Mouse (Mus musculus) intestine, embryonic 15.5 days (tissue): ENCODE measurements around the gene Doc2a. TPM values are rescaled to one million over a fixed set of nuclear protein-coding genes. Genes with fewer than 3 reads are reported as not detected.
A peak's percentile ranks its signal among the peaks of the same experiment; 100 is the strongest.

Source experiments
- ATAC-seq: fragments of 200-750 bp; cut with Nextera tagmentation; 2 replicates; pipeline ENCODE4 v1.8.0; 2017; ENCODE audit warnings: moderate TSS enrichment, moderate library complexity
- H3K27ac ChIP-seq: fragments of 300-500 bp; sonication (generic); 2 replicates; pipeline ENCODE4 v1.5.1; 2015; ENCODE audit warnings: mild to moderate bottlenecking, inconsistent platforms
- H3K27me3 ChIP-seq: fragments of 300-500 bp; sonication (generic); replicated peaks from 2 replicates; pipeline ENCODE4 v1.6.1; 2015; ENCODE audit warnings: inconsistent platforms
- H3K36me3 ChIP-seq: fragments of 300-500 bp; sonication (generic); 2 replicates; pipeline ENCODE4 v1.6.1; 2015; ENCODE audit warnings: inconsistent platforms
- H3K4me1 ChIP-seq: fragments of 300-500 bp; sonication (generic); replicated peaks from 2 replicates; pipeline ENCODE4 v1.6.1; 2015; ENCODE audit warnings: inconsistent platforms
- H3K4me2 ChIP-seq: fragments of 300-500 bp; sonication (generic); replicated peaks from 2 replicates; pipeline ENCODE4 v1.6.1; 2015; ENCODE audit warnings: mild to moderate bottlenecking, inconsistent platforms
- H3K4me3 ChIP-seq: fragments of 300-500 bp; sonication (generic); replicated peaks from 2 replicates; pipeline ENCODE4 v1.5.1; 2015; ENCODE audit warnings: inconsistent platforms
- H3K9ac ChIP-seq: fragments of 300-500 bp; sonication (generic); 2 replicates; pipeline ENCODE4 v1.6.1; 2015; ENCODE audit warnings: inconsistent platforms
- H3K9me3 ChIP-seq: fragments of 300-500 bp; sonication (generic); 2 replicates; pipeline ENCODE4 v1.6.1; 2016; ENCODE audit warnings: inconsistent platforms
- WGBS: fragments of 180-500 bp; shearing (Covaris S2); methylation state at CpG from one replicate; pipeline ENCODE4 v1.1.7; 2015; 5-methylcytosine and 5-hydroxymethylcytosine counted together
- polyA plus RNA-seq: library from polyadenylated mRNA; unstranded; fragments of >200 nt; fragmentation: Nextera tagmentation; extraction: Ambion mirVana; gene quantifications from 2 replicates; pipeline ENCODE4 v1.2.1, GENCODE M21; 2015

Doc2a gene
- polyA plus RNA-seq, 1 experiment from 2014 or later, result 0.75 TPM

DNA sequence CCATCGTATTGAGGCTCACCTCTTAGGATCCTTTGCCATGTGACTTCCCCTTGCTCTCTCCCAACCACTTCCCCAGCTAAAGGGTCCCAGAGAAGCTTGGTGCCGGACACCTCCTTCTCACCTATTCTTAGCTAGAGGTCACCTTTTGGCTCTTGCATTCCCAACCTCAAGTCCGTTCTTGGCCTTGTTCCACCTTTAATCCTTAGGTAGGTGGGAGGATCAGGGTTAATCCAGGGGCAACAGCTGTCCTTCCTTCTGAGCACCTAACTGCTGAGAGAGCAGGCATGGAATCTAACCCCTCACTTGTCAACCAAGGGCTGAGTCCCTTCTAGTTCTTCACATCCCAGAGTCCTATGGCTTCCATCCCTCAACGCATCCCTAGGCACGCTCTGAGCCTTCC lies 21.3 kb upstream of the Doc2a start:
- Histone ChIP-seq H3K4me1 (peaks cover 5% of the 10 kb centered on the region; the same call in 1 of the 2 replicates), H3K4me3 (no peak overlapping the region), H3K9me3 (no peaks in the 10 kb centered on the region), H3K27me3 (peaks cover 32% of the 10 kb centered on the region), H3K4me2 (no peak overlapping the region), H3K9ac (no peak overlapping the region), H3K27ac (no peak overlapping the region), H3K36me3 (no peaks in the 10 kb centered on the region)
- WGBS, result 68% methylated on average over 5 of the region's 5 CpGs
- no peak for ATAC-seq

DNA sequence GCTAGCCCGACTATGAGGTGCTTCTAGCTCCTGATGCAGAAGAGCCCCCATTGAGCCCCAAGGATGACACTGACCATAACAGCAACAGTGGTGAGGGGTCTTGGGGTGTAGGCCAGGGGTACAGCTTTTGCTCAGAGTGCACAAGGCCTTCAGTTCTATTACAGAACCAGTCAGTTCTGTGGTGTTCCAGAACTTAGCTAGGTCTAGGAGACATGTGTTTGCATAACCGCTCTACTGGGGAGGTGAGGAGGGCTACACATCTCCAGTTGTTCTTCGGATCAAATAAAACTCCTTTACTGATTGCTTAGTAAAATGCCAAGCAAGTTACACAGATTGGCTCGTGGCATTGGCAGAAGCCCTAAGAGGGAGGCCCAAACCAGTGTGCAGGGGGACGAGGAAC lies 15.7 kb upstream of the Doc2a start, which contains the start of gene 4930451I11Rik:
Gene 4930451I11Rik, minus strand, starts transcription at position 101 of the 400 bp plus-strand sequence.
- no peak within 1 kb of the TSS for H3K27ac ChIP-seq
- H3K4me3 ChIP-seq, result peak within 1 kb of the TSS; percentile 29
- 55% methylated on average over 5 of the region's 5 CpGs for WGBS
- H3K4me2 ChIP-seq, result peak within 1 kb of the TSS; percentile 59
- H3K36me3 ChIP-seq, result no peaks in the 10 kb centered on the region
- no peaks in the 10 kb centered on the region for H3K9me3 ChIP-seq
- ATAC-seq, result no peak; the same call in 1 of the 2 replicates
- H3K9ac ChIP-seq, result no peak within 1 kb of the TSS
- 0 out of 2 replicates have a peak, but pooled peaks cover 5% of the 10 kb centered on the region for H3K4me1 ChIP-seq
- no peaks in the 10 kb centered on the region for H3K27me3 ChIP-seq

DNA sequence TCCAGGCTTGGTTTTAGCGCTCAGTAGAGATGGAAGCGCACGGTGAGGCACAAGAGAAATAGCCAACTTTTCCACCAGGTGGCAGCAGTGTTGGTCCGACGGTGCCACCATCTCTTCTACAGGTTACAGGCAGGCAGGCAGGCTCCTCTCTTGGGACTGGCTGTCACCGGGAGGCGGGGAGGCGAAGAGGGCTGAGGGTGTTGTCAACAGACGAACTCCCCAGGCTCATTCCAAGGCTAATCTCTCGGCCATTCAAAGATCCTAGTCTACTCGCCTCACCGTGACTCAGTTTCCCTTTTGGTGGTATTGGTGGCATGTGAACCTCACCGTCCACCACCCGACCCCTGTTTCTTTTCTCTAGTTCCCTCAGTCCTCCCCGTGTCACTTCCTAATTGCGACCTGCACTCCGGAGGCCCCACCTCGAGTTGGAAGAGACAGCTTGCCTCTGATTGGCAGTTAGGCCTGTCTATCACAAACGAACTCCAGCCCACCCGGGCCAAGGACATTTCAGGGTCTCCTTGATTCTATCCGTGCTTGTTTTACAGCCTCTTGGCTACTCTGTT lies 15.1 kb upstream of the Doc2a start:
- H3K9me3 ChIP-seq, result no peaks in the 10 kb centered on the region
- H3K9ac ChIP-seq, result no peak overlapping the region
- peak; percentile 95 for ATAC-seq
- WGBS, result 1% methylated on average over 21 of the region's 21 CpGs
- H3K27ac ChIP-seq, result no peak overlapping the region
- no peaks in the 10 kb centered on the region for H3K27me3 ChIP-seq
- H3K4me2 ChIP-seq, result peak overlapping the region; percentile 59
- no peaks in the 10 kb centered on the region for H3K36me3 ChIP-seq
- H3K4me1 ChIP-seq, result 0 out of 2 replicates have a peak, but pooled peaks cover 5% of the 10 kb centered on the region
- peak overlapping the region; percentile 29 for H3K4me3 ChIP-seq

DNA sequence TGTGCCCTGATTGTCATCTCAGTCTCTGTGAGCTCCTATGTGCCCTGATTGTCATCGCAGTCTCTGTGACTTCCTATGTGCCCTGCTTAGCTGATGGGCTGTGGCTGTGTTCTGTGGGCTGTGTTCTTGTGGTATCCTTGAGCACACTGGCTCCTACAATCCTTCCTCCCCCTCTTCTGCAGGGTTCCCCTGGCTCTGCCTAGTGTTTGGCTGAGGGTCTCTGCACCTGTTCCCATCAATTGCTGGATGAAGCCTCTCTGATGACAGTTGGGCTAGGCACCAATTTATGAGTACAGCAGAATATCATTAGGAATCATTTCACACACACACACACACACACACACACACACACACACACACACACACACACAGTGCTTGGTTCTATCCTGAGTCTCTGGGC lies 13.9 kb upstream of the Doc2a start:
- Histone ChIP-seq H3K27ac (no peak overlapping the region), H3K36me3 (no peaks in the 10 kb centered on the region), H3K9ac (no peak overlapping the region), H3K27me3 (no peaks in the 10 kb centered on the region), H3K4me1 (0 out of 2 replicates have a peak, but pooled peaks cover 5% of the 10 kb centered on the region), H3K9me3 (no peaks in the 10 kb centered on the region), H3K4me3 (no peak overlapping the region), H3K4me2 (no peak overlapping the region)
- 95% methylated on average over 1 of the region's 1 CpGs for WGBS
- ATAC-seq, result no peak

DNA sequence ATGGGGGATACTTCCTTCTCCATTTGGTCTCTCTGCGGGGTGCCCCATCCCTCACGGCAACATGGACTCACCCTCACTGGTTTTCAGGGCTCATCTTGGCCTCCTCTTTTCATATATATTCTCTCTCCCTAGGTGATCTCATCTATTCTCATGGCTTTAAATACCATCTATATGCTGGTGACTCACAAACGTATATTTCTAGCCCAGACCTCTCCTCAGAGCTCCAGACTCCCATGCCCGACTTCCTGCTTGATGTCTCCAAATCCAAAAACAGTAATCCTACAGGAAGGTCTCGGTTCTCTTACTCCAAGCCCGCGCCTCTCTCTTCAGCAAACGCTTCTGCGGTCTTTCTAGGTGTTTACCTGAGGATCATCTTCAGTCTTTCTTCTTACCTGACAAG lies 3.9 kb upstream of the Doc2a start:
- 73% methylated on average over 9 of the region's 9 CpGs for whole genome bisulfite sequencing
- no peak for ATAC-seq
- Histone ChIP-seq H3K4me3 (no peak overlapping the region), H3K4me1 (peaks cover 12% of the 10 kb centered on the region), H3K4me2 (no peak overlapping the region), H3K36me3 (no peaks in the 10 kb centered on the region), H3K27me3 (peaks cover 14% of the 10 kb centered on the region), H3K9ac (no peak overlapping the region), H3K27ac (no peak overlapping the region), H3K9me3 (no peaks in the 10 kb centered on the region)

DNA sequence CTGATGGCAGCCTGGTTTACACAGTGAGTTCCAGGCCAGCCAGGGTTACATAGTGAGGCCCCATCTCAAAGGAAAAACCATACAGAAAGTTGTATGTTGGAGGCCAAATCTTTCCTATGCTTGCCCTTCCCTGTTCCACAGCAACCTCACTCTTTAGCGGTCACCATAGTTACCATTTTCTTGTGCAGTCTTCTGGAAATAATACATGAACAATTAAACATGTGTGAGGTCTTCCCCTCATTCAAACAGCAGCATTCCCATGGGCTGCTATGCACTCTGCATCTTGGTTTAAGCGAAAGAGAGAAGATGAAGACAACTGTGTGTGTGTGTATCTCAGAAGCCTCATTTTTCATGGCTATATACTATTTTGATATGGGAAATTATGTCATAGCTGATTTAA lies 1.7 kb upstream of the Doc2a start:
- H3K36me3 ChIP-seq, result no peaks in the 10 kb centered on the region
- 96% methylated on average over 2 of the region's 2 CpGs for WGBS
- peaks cover 29% of the 10 kb centered on the region for H3K27me3 ChIP-seq
- no peak overlapping the region for H3K4me3 ChIP-seq
- no peak overlapping the region for H3K9ac ChIP-seq
- no peak overlapping the region for H3K4me2 ChIP-seq
- ATAC-seq, result no peak
- peaks cover 17% of the 10 kb centered on the region for H3K4me1 ChIP-seq
- no peak overlapping the region for H3K27ac ChIP-seq
- H3K9me3 ChIP-seq, result no peaks in the 10 kb centered on the region

DNA sequence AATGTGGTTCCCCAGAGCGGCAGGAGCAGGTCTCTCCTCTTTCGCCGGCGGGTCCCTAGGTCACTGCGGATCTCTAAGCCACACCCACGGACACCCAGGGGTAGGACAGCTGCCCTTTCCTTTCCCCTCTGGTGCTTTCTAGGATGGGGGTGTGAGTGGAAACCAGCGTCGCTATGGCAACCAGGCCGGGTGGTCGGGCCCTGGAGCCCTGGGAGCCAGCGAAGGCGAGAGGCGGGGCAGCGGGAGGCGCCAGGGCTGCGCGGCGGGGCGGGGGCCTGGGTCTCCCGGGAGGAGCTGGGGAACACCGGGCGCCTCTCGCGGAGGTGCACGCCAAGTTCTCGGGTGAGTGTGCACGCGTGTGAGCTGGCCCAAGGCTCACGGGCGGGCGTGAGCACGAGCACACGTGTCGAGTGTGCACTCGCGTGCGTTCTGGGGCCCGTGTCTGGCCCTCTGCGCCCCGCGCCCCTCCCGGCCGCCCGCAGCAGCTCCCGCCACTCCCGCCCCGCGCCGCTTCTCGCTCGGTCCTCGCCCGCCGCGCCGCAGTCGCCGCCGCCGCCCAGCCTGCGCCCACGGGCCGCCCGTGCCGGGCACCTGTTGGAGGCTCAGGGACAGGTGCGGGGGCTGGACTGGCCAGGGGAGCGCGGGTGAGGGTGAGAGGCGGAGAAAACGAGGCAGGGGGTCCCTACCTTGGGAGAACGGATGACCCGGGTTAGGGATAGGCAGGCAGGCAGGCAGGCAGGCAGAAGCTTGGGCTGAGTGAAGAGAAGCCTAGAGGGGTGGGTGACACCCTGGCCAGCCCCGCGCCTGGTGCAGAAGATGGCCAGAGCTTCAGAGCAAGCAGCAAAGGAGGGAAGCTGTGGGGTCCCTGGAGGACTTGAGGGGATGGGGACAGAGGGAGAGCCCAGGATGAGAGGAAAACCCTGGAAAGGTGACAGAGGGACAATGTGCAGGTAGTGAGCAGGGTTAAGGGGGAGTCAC lies 494 bp downstream of the Doc2a start:
- Histone ChIP-seq H3K9ac (peak overlapping the region; percentile 52), H3K4me3 (peak overlapping the region; percentile 51), H3K9me3 (no peaks in the 10 kb centered on the region), H3K4me2 (peak overlapping the region; percentile 99), H3K27me3 (peaks cover 29% of the 10 kb centered on the region), H3K36me3 (peaks cover 4% of the 10 kb centered on the region; the same call in 1 of the 2 replicates), H3K27ac (no peak overlapping the region), H3K4me1 (peaks cover 17% of the 10 kb centered on the region)
- peak; percentile 34; the same call in 1 of the 2 replicates for ATAC-seq
- WGBS, result 1% methylated on average over 73 of the region's 74 CpGs

DNA sequence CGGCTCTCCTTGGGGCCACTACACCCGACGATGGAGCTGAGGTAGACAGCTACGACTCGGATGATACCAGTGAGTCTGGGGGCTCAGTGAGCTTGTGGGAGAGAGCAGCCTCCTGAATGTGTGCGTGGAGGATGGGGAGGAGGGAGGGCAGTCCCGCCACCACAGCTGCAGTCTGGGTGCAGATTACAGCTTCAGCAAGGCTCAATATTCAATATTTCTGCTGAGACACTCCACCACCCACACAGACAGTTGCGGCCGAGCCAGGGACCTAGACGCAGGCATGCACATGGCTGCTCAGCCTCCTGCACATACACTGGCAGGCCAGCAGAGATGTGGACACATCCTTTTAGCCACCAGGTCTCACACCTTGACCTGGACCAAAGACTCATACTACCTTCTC lies 1.6 kb downstream of the Doc2a start:
- Histone ChIP-seq H3K36me3 (peaks cover 15% of the 10 kb centered on the region), H3K4me3 (no peak overlapping the region), H3K27ac (no peak overlapping the region), H3K9ac (no peak overlapping the region), H3K4me1 (peaks cover 17% of the 10 kb centered on the region), H3K4me2 (peak overlapping the region; percentile 99; the same call in 1 of the 2 replicates), H3K27me3 (peaks cover 29% of the 10 kb centered on the region), H3K9me3 (no peaks in the 10 kb centered on the region)
- no peak for ATAC-seq
- 33% methylated on average over 10 of the region's 10 CpGs for WGBS

DNA sequence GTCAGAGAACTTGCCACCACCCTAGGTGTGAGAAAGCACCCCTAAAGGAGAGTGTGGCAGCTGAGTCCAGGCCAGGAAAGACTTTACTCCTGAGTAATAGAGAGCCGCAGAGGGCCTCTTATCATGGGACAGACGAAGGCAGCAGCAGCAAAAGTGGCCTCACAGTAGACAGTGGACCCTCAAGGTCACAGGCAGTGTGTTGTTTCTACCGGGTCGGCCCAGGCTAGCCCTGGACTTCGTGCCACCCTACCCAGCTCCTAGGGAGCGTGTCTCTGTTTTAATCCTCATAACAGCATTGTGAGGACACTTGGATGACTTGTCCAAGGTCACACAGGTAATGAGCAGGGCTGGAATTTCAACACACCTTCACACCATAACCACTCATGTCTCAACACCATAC lies 2.9 kb downstream of the Doc2a start:
- Histone ChIP-seq H3K4me1 (peaks cover 17% of the 10 kb centered on the region), H3K4me2 (no peak overlapping the region), H3K27me3 (peaks cover 29% of the 10 kb centered on the region), H3K4me3 (no peak overlapping the region), H3K9me3 (no peaks in the 10 kb centered on the region), H3K9ac (no peak overlapping the region), H3K36me3 (peaks cover 22% of the 10 kb centered on the region), H3K27ac (no peak overlapping the region)
- ATAC-seq, result peak; percentile 34
- WGBS, result 69% methylated on average over 6 of the region's 6 CpGs

DNA sequence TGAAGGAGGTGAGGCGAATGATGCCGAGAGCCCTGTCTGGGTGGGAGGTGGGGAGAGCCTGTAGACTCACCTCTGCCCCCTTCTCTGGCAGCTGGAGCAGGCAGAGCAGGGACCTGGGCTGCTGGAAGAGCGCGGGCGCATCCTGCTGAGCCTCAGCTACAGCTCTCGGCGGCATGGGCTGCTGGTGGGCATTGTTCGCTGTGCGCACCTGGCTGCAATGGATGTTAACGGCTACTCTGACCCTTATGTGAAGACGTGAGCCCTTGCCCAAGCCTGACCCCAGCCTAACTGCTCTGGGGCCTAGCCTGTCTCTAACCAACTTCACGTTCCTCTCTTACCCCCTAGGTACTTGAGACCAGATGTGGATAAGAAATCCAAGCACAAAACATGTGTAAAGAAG lies 4.0 kb downstream of the Doc2a start:
- Histone ChIP-seq H3K4me2 (no peak overlapping the region), H3K4me3 (no peak overlapping the region), H3K9me3 (no peaks in the 10 kb centered on the region), H3K27me3 (peaks cover 29% of the 10 kb centered on the region), H3K36me3 (peaks cover 22% of the 10 kb centered on the region), H3K4me1 (peaks cover 17% of the 10 kb centered on the region), H3K27ac (no peak overlapping the region), H3K9ac (no peak overlapping the region)
- no peak for ATAC-seq
- 48% methylated on average over 12 of the region's 12 CpGs for WGBS

DNA sequence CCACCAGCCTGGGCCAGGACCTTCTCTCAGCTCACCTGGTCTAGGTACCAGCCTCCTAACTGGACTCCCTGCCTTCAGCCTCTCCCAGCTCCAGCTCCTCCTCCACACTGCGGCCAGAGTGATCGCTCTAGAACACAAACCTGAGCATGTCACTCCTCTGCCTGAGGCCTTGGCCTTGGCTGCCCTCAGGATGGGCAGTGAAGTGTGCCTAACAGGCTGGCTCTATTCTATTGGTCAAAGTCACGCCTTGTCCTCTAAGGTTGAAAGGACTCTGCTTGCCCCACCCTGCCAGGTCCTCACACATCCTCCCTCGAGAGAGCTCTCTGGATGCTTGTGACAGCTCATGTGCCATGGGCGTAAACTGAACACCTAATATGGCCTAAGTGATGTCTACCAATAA lies 6.2 kb downstream of the Doc2a start:
- Histone ChIP-seq H3K27ac (no peak overlapping the region), H3K36me3 (peaks cover 22% of the 10 kb centered on the region), H3K9ac (no peak overlapping the region), H3K4me1 (peaks cover 10% of the 10 kb centered on the region; the same call in 1 of the 2 replicates), H3K4me2 (no peak overlapping the region), H3K4me3 (no peak overlapping the region), H3K27me3 (peaks cover 13% of the 10 kb centered on the region), H3K9me3 (no peaks in the 10 kb centered on the region)
- no peak for ATAC-seq
- 87% methylated on average over 5 of the region's 5 CpGs for WGBS

DNA sequence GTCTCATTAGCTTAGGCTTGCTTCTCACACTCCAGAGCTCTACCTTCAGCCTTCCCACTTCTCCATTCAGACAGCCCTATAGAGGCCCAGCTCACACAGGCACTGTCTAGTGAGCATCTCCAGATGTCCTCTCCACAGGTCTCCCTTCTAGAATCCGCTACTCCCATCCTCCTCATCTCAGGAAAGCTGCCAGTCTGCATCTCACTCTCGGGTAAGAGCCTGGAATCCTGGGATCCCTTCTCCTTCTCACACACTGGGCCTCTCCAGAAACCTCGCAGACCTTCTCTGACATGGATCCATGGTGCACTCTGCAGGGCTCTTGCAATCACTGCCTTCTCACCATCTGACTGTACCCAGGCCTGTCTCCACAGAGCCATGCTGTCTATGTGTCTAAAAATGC lies 8.4 kb downstream of the Doc2a start:
- ATAC-seq, result no peak
- Histone ChIP-seq H3K4me1 (peaks cover 9% of the 10 kb centered on the region; the same call in 1 of the 2 replicates), H3K4me2 (no peak overlapping the region), H3K9me3 (no peaks in the 10 kb centered on the region), H3K36me3 (peaks cover 22% of the 10 kb centered on the region), H3K9ac (no peak overlapping the region), H3K4me3 (no peak overlapping the region), H3K27me3 (no peaks in the 10 kb centered on the region; the same call in 1 of the 2 replicates), H3K27ac (no peak overlapping the region)
- 88% methylated on average over 3 of the region's 3 CpGs for WGBS
